In the genomic region with DNA sequence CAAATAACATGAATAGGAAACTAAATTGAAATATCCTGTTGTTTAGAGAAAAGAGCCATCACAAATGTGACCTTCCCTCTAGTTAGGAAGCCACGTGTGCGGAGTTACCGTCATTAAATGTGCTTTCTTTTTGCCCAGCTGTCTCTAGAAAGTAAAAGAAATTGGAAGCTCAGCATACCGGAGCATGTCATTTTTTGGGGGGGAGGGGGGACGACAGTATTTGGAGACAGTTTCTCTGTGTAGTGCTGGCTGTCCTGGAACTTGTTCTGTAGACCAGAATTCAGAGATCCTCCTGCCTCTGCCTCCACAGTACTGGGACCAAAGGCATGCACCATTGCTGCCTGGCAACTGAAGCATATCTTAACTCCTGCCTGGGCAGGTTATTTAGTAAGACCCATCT, we compare ENCODE assay signal across 21 mouse cellular contexts. TPM values are rescaled to one million over a fixed set of nuclear protein-coding genes. Genes with fewer than 3 reads are reported as not detected.
"Had no signal": no experiment of that assay in that cellular context is flagged by ENCODE, and none has a peak within 500 bp of the region (broad histone marks: within the 10 kb centered on the region; RNA-seq: fewer than 3 reads in every experiment).

A gene (plus strand): TSS at position 301 of the 400 bp plus-strand sequence.

- ATAC-seq: midbrain, embryonic 16.5 days had no signal

- DNase-seq: lung, adult 18-20 months; lung, embryonic 14.5 days; lung, postnatal 10 days; lung, postnatal 4 days; midbrain, embryonic 14.5 days; retina, postnatal 1 day; right cerebral cortex, adult 18-20 months; right cerebral cortex, postnatal 25 days; right cerebral cortex, postnatal 4 days; spleen, adult 18-20 months; thymus, adult 18-20 months; thymus, postnatal 14 days; thymus, postnatal 36 days had no signal

- H3K27ac ChIP-seq: midbrain, embryonic 12.5 days; neural tube, embryonic 13.5 days; neural tube, embryonic 15.5 days had no signal

- H3K4me3 ChIP-seq: myocyte had no signal

- H3K9me3 ChIP-seq: midbrain, embryonic 10.5 days; midbrain, embryonic 12.5 days; neural tube, embryonic 13.5 days; neural tube, embryonic 15.5 days had no signal

- H3K36me3 ChIP-seq: midbrain, embryonic 10.5 days; midbrain, embryonic 12.5 days; neural tube, embryonic 13.5 days; neural tube, embryonic 15.5 days had no signal

RNA-seq across cellular contexts. Expression of the gene that starts here (rescaled TPM):
- total RNA-seq: megakaryocyte-erythroid progenitor cell, adult 5-6 weeks had no signal
- polyA plus RNA-seq: lung, embryonic 14.5 days; midbrain, embryonic 10.5 days; midbrain, embryonic 12.5 days; myocyte; neural tube, embryonic 11.5 days; neural tube, embryonic 13.5 days had no signal
